Mouse (Mus musculus): ENCODE data around the gene Tex52. TPM values are rescaled to one million over a fixed set of nuclear protein-coding genes. Genes with fewer than 3 reads are reported as not detected.

The Tex52 gene
- polyA plus RNA-seq, 1 experiment from 2014 or later: 0.84 TPM

- H3K27me3 ChIP-seq (ENCODE audit: control insufficient read depth, insufficient read depth, low read length): no peaks in the 10 kb centered on the region
- no peak overlapping the region for H3K4me3 ChIP-seq (ENCODE audit: low read depth, low read length)
- 73% methylated on average over 1 of the region's 1 CpGs for WGBS
- ATAC-seq (replicated peaks; ENCODE audit: low FRiP score) (no peak), DNase-seq (ENCODE audit: low spot score) (no peak)
- H3K36me3 ChIP-seq (ENCODE audit: control insufficient read depth, insufficient read depth, low read length): no peaks in the 10 kb centered on the region
- H3K9ac ChIP-seq (ENCODE audit: low read length): no peak overlapping the region
- no peak overlapping the region for H3K27ac ChIP-seq (ENCODE audit: low read depth, low read length)
- H3K9me3 ChIP-seq (ENCODE audit: control insufficient read depth, low read length): no peaks in the 10 kb centered on the region
- no peaks in the 10 kb centered on the region for H3K4me1 ChIP-seq (replicated peaks; ENCODE audit: control insufficient read depth, insufficient read depth, low read length)
- H3K4me2 ChIP-seq (ENCODE audit: low read depth, low read length, severe bottlenecking): no peak overlapping the region
Observed at GRCm38 (mm10) chr6:128390683-128391082, 15.4 kb downstream of the Tex52 start.

DNA sequence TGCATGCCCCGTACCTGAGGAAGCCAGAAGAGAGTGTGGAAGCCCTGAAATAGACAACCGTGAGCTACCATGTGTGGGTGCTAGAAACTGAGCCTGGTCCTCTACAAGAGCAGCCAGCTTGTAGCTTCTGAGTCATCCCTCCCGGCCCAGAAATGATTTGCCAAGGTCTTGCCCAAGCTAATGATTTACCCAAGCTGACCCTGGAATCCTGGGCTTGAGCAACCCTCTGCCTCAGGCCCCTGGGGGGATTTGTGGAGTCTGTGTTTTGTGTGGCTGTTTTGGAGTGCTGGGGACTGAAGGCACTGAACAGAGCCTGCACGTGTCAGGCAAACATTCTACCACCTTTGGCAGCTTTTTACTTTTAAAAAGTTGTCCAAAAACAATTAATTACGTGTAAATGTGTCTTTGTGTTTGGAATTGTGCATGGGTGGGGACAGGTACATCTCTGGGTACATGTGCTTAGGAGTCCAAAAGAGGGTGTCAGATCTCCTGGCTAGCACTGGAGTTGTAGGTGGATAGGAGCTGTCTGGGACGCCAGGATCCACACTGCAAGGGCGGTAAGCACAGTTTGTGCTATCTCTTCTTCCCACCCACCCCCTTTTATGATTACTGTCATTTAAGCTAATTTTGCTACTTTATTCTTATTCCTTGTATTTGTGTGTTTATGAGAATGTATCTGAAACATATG lies 22.5 kb downstream of the Tex52 start:
- H3K27me3 ChIP-seq (ENCODE audit: control insufficient read depth, insufficient read depth, low read length): no peaks in the 10 kb centered on the region
- no peaks in the 10 kb centered on the region for H3K36me3 ChIP-seq (ENCODE audit: control insufficient read depth, insufficient read depth, low read length)
- H3K4me2 ChIP-seq (ENCODE audit: low read depth, low read length, severe bottlenecking): no peak overlapping the region
- DNase-seq (ENCODE audit: low spot score) (no peak), ATAC-seq (replicated peaks; ENCODE audit: low FRiP score) (no peak)
- H3K27ac ChIP-seq (ENCODE audit: low read depth, low read length): no peak overlapping the region
- H3K9ac ChIP-seq (ENCODE audit: low read length): no peak overlapping the region
- H3K4me3 ChIP-seq (ENCODE audit: low read depth, low read length): no peak overlapping the region
- no peaks in the 10 kb centered on the region for H3K4me1 ChIP-seq (replicated peaks; ENCODE audit: control insufficient read depth, insufficient read depth, low read length)
- H3K9me3 ChIP-seq (ENCODE audit: control insufficient read depth, low read length): no peaks in the 10 kb centered on the region
- 80% methylated on average over 7 of the region's 7 CpGs for WGBS

- H3K4me2 ChIP-seq (ENCODE audit: low read depth, low read length, severe bottlenecking): no peak within 1 kb of the TSS
- no peak within 1 kb of the TSS; the same call in 1 of the 2 replicates for H3K27ac ChIP-seq (ENCODE audit: low read depth, low read length)
- H3K4me3 ChIP-seq (ENCODE audit: low read depth, low read length): no peak within 1 kb of the TSS
- WGBS: 87% methylated on average over 3 of the region's 3 CpGs
- H3K9ac ChIP-seq (ENCODE audit: low read length): peak within 1 kb of the TSS; percentile 35
- H3K36me3 ChIP-seq (ENCODE audit: control insufficient read depth, insufficient read depth, low read length): no peaks in the 10 kb centered on the region
- no peaks in the 10 kb centered on the region for H3K4me1 ChIP-seq (replicated peaks; ENCODE audit: control insufficient read depth, insufficient read depth, low read length)
- DNase-seq (ENCODE audit: low spot score): no peak
- no peaks in the 10 kb centered on the region for H3K9me3 ChIP-seq (ENCODE audit: control insufficient read depth, low read length)
- H3K27me3 ChIP-seq (ENCODE audit: control insufficient read depth, insufficient read depth, low read length): no peaks in the 10 kb centered on the region
- ATAC-seq (replicated peaks; ENCODE audit: low FRiP score): no peak
Observed at GRCm38 (mm10) chr6:128398996-128399395, 23.7 kb downstream of the Tex52 start, which contains the start of gene Nrip2. Gene Nrip2 (plus strand): TSS chr6:128399296.

- H3K27ac ChIP-seq (ENCODE audit: low read depth, low read length): no peak overlapping the region; the same call in 1 of the 2 replicates
- no peaks in the 10 kb centered on the region for H3K9me3 ChIP-seq (ENCODE audit: control insufficient read depth, low read length)
- no peaks in the 10 kb centered on the region for H3K27me3 ChIP-seq (ENCODE audit: control insufficient read depth, insufficient read depth, low read length)
- H3K4me3 ChIP-seq (ENCODE audit: low read depth, low read length): no peak overlapping the region
- no peak overlapping the region for H3K4me2 ChIP-seq (ENCODE audit: low read depth, low read length, severe bottlenecking)
- no peaks in the 10 kb centered on the region for H3K36me3 ChIP-seq (ENCODE audit: control insufficient read depth, insufficient read depth, low read length)
- DNase-seq (ENCODE audit: low spot score) (no peak), ATAC-seq (replicated peaks; ENCODE audit: low FRiP score) (peak; percentile 29; the same call in 1 of the 2 replicates)
- H3K9ac ChIP-seq (ENCODE audit: low read length): peak overlapping the region; percentile 35
- no peaks in the 10 kb centered on the region for H3K4me1 ChIP-seq (replicated peaks; ENCODE audit: control insufficient read depth, insufficient read depth, low read length)
- 47% methylated on average over 21 of the region's 21 CpGs for WGBS
Observed at GRCm38 (mm10) chr6:128399421-128400185, 24.3 kb downstream of the Tex52 start.

GRCm38 (mm10) chr6:128404708-128405107 lies 29.5 kb downstream of the Tex52 start:
- DNase-seq (ENCODE audit: low spot score) (no peak), ATAC-seq (replicated peaks; ENCODE audit: low FRiP score) (no peak)
- Histone ChIP-seq H3K4me3 (ENCODE audit: low read depth, low read length) (no peak overlapping the region), H3K9ac (ENCODE audit: low read length) (no peak overlapping the region), H3K36me3 (ENCODE audit: control insufficient read depth, insufficient read depth, low read length) (peaks cover 8% of the 10 kb centered on the region; the same call in 1 of the 2 replicates), H3K4me1 (replicated peaks; ENCODE audit: control insufficient read depth, insufficient read depth, low read length) (no peaks in the 10 kb centered on the region), H3K27me3 (ENCODE audit: control insufficient read depth, insufficient read depth, low read length) (no peaks in the 10 kb centered on the region), H3K9me3 (ENCODE audit: control insufficient read depth, low read length) (no peaks in the 10 kb centered on the region), H3K27ac (ENCODE audit: low read depth, low read length) (no peak overlapping the region), H3K4me2 (ENCODE audit: low read depth, low read length, severe bottlenecking) (no peak overlapping the region)
- WGBS: 71% methylated on average over 5 of the region's 5 CpGs

- no peak overlapping the region for H3K4me2 ChIP-seq (ENCODE audit: low read depth, low read length, severe bottlenecking)
- peaks cover 18% of the 10 kb centered on the region for H3K36me3 ChIP-seq (ENCODE audit: control insufficient read depth, insufficient read depth, low read length)
- ATAC-seq (replicated peaks; ENCODE audit: low FRiP score): no peak
- H3K4me1 ChIP-seq (replicated peaks; ENCODE audit: control insufficient read depth, insufficient read depth, low read length): no peaks in the 10 kb centered on the region
- H3K9me3 ChIP-seq (ENCODE audit: control insufficient read depth, low read length): no peaks in the 10 kb centered on the region
- peak; percentile 19 for DNase-seq (ENCODE audit: low spot score)
- 87% methylated on average over 7 of the region's 7 CpGs for WGBS
- no peaks in the 10 kb centered on the region for H3K27me3 ChIP-seq (ENCODE audit: control insufficient read depth, insufficient read depth, low read length)
- no peak overlapping the region for H3K27ac ChIP-seq (ENCODE audit: low read depth, low read length)
- no peak overlapping the region for H3K4me3 ChIP-seq (ENCODE audit: low read depth, low read length)
- no peak overlapping the region for H3K9ac ChIP-seq (ENCODE audit: low read length)
Observed at GRCm38 (mm10) chr6:128408544-128409125, 33.4 kb downstream of the Tex52 start.

DNA sequence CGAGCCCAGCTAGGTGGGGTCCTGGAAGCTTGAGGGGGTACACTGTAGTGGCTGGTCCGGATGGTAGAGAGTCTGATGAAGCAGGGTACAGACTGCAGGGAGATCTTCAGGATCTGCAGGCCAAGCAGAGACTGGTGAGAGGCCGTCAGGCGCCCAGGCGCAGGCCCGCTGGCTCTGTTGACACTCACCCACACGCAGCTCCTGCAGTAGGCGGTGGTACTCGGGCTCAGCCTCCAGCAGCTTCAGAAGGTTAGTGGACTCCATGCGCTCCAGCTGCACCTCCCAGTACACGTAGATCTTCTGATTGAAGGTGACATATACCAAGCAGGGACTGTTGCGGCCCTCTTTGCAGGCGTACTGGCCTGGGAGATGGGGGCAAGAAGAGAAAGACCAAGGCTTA lies 35.0 kb downstream of the Tex52 start:
- WGBS: 94% methylated on average over 13 of the region's 13 CpGs
- H3K9me3 ChIP-seq (ENCODE audit: control insufficient read depth, low read length): no peaks in the 10 kb centered on the region
- peaks cover 18% of the 10 kb centered on the region for H3K36me3 ChIP-seq (ENCODE audit: control insufficient read depth, insufficient read depth, low read length)
- DNase-seq (ENCODE audit: low spot score) (no peak), ATAC-seq (replicated peaks; ENCODE audit: low FRiP score) (no peak)
- H3K9ac ChIP-seq (ENCODE audit: low read length): no peak overlapping the region
- H3K27me3 ChIP-seq (ENCODE audit: control insufficient read depth, insufficient read depth, low read length): no peaks in the 10 kb centered on the region
- H3K4me3 ChIP-seq (ENCODE audit: low read depth, low read length): no peak overlapping the region
- no peaks in the 10 kb centered on the region for H3K4me1 ChIP-seq (replicated peaks; ENCODE audit: control insufficient read depth, insufficient read depth, low read length)
- H3K4me2 ChIP-seq (ENCODE audit: low read depth, low read length, severe bottlenecking): no peak overlapping the region
- no peak overlapping the region for H3K27ac ChIP-seq (ENCODE audit: low read depth, low read length)

DNA sequence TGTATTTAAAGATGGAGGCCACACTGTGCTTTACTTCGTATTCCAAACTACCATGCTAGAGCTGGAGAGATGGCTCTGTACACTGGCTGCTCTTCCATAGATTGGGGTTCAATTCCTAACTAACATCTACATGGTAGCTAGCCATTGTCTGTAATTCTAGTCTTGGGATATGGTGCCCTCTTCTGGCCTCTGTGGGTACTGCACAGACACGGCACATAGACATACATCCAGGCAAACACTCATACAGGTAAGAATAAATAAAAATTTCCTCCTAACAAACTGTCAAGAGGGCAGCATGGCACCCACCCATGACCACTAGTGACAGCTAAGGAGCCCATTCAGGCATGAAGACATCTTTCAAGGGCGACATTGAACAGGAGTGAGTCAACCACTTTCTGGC lies 35.9 kb downstream of the Tex52 start:
- Histone ChIP-seq H3K27me3 (ENCODE audit: control insufficient read depth, insufficient read depth, low read length) (no peaks in the 10 kb centered on the region), H3K4me2 (ENCODE audit: low read depth, low read length, severe bottlenecking) (no peak overlapping the region), H3K36me3 (ENCODE audit: control insufficient read depth, insufficient read depth, low read length) (peaks cover 18% of the 10 kb centered on the region), H3K4me1 (replicated peaks; ENCODE audit: control insufficient read depth, insufficient read depth, low read length) (no peaks in the 10 kb centered on the region), H3K27ac (ENCODE audit: low read depth, low read length) (no peak overlapping the region), H3K4me3 (ENCODE audit: low read depth, low read length) (no peak overlapping the region), H3K9ac (ENCODE audit: low read length) (no peak overlapping the region), H3K9me3 (ENCODE audit: control insufficient read depth, low read length) (no peaks in the 10 kb centered on the region)
- 21% methylated on average over 3 of the region's 3 CpGs for WGBS
- ATAC-seq (replicated peaks; ENCODE audit: low FRiP score) (peak; percentile 17; the same call in 1 of the 2 replicates), DNase-seq (ENCODE audit: low spot score) (peak; percentile 86)

Measured in forebrain, embryonic 11.5 days (tissue).